Mouse (Mus musculus) frontal cortex, postnatal 25 days (tissue): ENCODE results near the gene Gsdma3.
"Not testable (repeated sequence)": the region's sequence is repeated elsewhere in the genome, so short reads cannot be mapped to it uniquely, and the experiment has no call there.

Experiments used
- DNase-seq, 2 experiments: peaks; one replicate each; pipeline ENCODE4 v3.0.0; 2022; ENCODE audit warnings: low spot score in 2 of 2

Gsdma3 gene

GRCm38 (mm10) chr11:98668984-98669383, 42.8 kb downstream of the Gsdma3 start:
- no peak for DNase-seq

DNA sequence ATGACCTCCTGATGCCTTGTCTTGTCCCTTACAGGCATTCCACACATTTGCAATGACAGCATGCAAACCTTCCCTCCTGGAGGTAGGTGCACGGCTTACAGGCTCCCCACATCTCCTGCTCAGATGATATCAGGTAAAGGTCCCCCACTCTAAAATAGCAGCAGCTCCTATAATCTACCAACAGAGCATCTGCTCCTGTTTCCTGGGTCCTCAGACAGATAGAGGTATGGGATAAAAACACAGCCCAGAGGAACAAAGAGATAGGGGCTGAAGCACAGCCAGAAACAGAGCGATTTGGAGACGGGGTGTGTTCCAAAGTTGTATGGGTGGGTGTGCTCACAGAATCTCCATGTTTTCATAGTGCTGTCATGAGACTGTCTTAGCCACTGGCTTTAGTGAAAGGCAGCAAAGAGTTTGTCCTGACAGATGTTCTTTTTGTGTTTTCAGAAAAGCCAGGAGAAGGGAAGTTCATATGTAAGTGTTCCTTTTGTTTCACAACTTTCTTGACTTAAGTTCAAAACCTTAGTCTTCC, 45.2 kb downstream of the Gsdma3 start:
- DNase-seq = no peak

DNA sequence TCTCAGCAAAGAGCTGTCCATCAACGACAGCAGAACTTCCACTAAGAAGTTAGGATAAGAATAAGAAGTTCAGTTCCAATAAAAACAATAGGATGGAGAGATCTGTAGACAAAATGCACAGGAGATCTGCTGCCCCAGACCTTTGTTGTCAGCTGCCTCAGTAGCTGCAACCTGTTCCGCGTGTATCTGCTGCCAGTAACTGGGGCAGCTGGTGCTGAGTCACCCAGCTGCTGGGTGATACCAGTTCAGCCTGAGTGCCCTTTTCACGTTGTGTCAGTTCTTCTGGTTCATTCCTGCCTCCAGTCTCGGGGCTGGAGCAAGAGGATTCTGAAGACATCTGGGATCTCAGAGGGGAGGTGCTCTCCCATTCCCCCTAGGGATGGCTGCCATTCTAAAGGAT, 45.7 kb downstream of the Gsdma3 start:
- DNase-seq = no peak

GRCm38 (mm10) chr11:98672482-98672881, 46.3 kb downstream of the Gsdma3 start:
- no peak for DNase-seq

DNA sequence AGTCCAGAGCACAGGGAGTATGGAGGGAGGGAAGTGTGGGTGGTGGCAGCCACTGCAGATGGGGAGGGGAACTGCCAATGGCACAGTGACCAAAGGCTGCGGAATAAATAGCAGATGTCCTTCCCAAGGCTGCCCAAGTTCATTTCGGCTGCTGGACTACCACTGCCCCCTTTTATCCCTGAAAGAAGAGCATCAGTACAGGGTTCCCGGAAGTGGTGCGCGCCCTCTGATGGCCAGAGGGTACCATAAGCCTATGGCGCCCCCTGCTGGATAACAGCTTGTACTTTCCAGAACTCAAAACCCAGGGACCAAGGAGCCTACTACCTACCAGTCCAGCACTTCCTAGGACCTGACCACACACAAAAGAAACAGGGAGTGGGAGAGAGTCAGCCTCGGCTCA, 47.0 kb downstream of the Gsdma3 start:
- peak in 1 of 2 experiments; percentile 39 for DNase-seq

GRCm38 (mm10) chr11:98675829-98676363, 49.7 kb downstream of the Gsdma3 start:
- DNase-seq = no peak

DNA sequence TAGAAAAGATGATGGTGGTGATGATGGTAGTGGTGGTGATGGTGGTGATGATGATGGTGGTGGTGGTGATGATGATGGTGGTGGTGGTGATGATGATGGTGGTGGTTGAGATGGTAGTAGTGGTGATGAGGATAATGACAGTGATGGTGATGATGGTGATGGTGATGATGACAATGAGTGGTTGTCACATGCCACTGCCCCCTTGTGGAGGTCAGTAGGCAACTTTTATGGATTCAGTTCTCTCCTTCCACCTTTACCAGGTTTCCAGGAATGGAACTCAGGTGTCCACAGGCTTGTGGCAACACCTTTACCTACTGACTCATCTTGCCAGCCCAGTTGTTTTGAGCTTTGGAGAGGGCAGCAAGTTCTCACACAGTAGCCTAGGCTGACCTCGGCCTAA, 53.9 kb downstream of the Gsdma3 start:
- no peak for DNase-seq

- DNase-seq = not testable (repeated sequence)
Measured at GRCm38 (mm10) chr11:98680595-98680994, 54.4 kb downstream of the Gsdma3 start.

DNA sequence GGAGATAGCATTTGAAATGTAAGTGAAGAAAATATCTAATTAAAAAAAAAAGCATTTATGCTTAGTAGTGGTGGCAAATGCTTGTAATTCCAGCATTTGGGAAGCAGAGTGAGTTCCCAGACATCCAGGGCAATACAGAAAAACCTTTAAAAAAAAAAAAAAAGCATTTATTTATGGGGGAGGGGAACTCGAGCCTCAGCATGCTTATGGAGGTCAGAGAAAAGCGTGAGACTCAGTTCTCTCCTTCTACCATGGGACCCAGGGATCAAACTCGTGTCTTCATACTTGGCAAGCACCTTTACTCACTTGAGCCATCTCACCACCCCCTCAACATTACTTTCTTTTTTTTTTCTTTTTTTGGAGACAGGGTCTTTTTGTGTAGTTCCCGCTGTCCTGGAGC, 55.0 kb downstream of the Gsdma3 start:
- no peak for DNase-seq

GRCm38 (mm10) chr11:98681786-98682745, 55.9 kb downstream of the Gsdma3 start, which contains the start of gene Psmd3:
Psmd3 (plus strand) TSS chr11:98682554.
- DNase-seq = peak; percentile 97 to 98

DNA sequence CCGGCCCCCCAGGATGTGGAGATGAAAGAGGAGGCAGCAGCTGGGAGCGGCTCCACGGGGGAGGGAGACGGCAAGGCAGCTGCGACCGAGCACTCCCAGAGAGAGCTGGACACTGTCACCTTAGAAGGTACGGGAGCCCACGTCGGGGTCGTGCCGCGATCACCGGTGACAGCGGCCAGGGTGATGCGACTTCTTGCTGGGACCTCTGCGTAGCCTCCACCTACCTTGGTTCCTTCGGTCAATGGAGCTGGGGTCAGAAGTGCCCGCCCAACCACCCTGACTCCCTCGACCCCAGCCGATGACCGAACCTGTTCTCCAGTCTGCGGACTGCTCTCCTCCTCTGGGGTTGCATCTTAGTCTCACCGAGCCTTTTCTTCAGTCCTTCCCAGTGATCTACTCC, 56.7 kb downstream of the Gsdma3 start:
- no peak for DNase-seq

- no peak for DNase-seq
Measured at GRCm38 (mm10) chr11:98685642-98686041, 59.5 kb downstream of the Gsdma3 start.

GRCm38 (mm10) chr11:98686976-98687375, 60.8 kb downstream of the Gsdma3 start:
- no peak for DNase-seq
